ENCODE assay signal across 26 mouse cellular contexts in the genomic region with DNA sequence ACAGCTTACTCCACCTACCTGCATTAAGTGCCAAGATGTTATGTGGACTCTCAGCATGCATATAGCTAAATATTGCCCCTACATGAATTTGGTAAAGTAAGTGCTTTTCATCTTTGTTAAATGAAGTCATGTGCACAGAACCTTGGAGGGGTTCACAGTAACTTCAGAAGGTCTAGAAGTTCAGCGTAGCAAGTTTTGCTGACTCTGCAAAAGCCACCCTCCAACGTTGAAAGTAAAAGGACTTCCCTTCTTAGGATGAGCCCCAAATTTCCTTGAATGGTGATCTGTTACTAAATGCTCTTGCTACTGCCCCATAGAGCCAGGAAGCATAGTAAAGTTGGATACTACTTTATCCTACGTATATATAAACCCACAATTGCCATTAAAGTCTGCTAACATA. TPM values are rescaled to one million over a fixed set of nuclear protein-coding genes. Genes with fewer than 3 reads are reported as not detected.
DNase-seq lines count a peak whose midpoint lies in the region; ATAC-seq and TF ChIP-seq lines count a peak whose summit lies in the region.
"Had no signal": no experiment of that assay in that cellular context is flagged by ENCODE, and none has a peak within 500 bp of the region (broad histone marks: within the 10 kb centered on the region; RNA-seq: fewer than 3 reads in every experiment).

No protein-coding gene starts in this region.

- ATAC-seq in megakaryocyte progenitor cell, adult 5-6 weeks (replicated peaks; ENCODE audit: poor library complexity), result 0 out of 2 replicates have a peak, but pooled peaks have one; percentile 9
- ATAC-seq: CD4-positive, CD25-positive, alpha-beta regulatory T cell, adult 4 months; forebrain, embryonic 13.5 days; forebrain, embryonic 15.5 days; forebrain, postnatal 0 days had no signal

- no peaks in the 10 kb centered on the region for H3K27me3 ChIP-seq in kidney, adult 2 months (replicated peaks; ENCODE audit: control insufficient read depth, insufficient read depth, low read length)
- H3K27me3 ChIP-seq in MEL (ENCODE audit: control insufficient read depth in 1 of 2, insufficient read depth in 2 of 2, low read length in 2 of 2), result no peaks in the 10 kb centered on the region
- H3K27me3 ChIP-seq: embryonic facial prominence, embryonic 12.5 days; forebrain, embryonic 13.5 days; forebrain, embryonic 15.5 days had no signal

- H3K36me3 ChIP-seq in kidney, adult 2 months (ENCODE audit: control insufficient read depth, insufficient read depth, low read length), result no peaks in the 10 kb centered on the region
- H3K36me3 ChIP-seq in MEL (ENCODE audit: control insufficient read depth in 1 of 2, insufficient read depth in 2 of 2, low read length in 2 of 2), result peaks cover 0 to 11% of the 10 kb centered on the region in 2 experiments; a peak in 2 of 4 replicates
- no peaks in the 10 kb centered on the region for H3K36me3 ChIP-seq in macrophage (ENCODE audit: inconsistent target)
- H3K36me3 ChIP-seq: embryonic facial prominence, embryonic 10.5 days; embryonic facial prominence, embryonic 12.5 days; forebrain, embryonic 15.5 days had no signal

- no peak overlapping the region for H3K4me3 ChIP-seq in kidney, adult 2 months (ENCODE audit: insufficient read depth, low read depth, low read length)
- H3K4me3 ChIP-seq in MEL (ENCODE audit: control insufficient read depth in 1 of 2, insufficient read depth in 1 of 2, low read depth in 2 of 2, low read length in 2 of 2) (no peak overlapping the region), macrophage (ENCODE audit: inconsistent target) (no peak overlapping the region)
- H3K4me3 ChIP-seq: embryonic facial prominence, embryonic 10.5 days; embryonic facial prominence, embryonic 12.5 days; forebrain, embryonic 13.5 days; forebrain, embryonic 15.5 days had no signal

- peaks cover 5% of the 10 kb centered on the region; the same call in 1 of the 2 replicates for H3K4me1 ChIP-seq in kidney, adult 2 months (ENCODE audit: control insufficient read depth, insufficient read depth, low read length)
- peaks cover 0 to 7% of the 10 kb centered on the region in 2 experiments; a peak in 1 of 4 replicates for H3K4me1 ChIP-seq in MEL (ENCODE audit: control insufficient read depth in 1 of 2, insufficient read depth in 2 of 2, low read length in 2 of 2)
- H3K4me1 ChIP-seq: embryonic facial prominence, embryonic 12.5 days had no signal

- no peaks in the 10 kb centered on the region for H3K9me3 ChIP-seq in MEL (replicated peaks; ENCODE audit: insufficient read depth, low read length)
- H3K9me3 ChIP-seq: embryonic facial prominence, embryonic 10.5 days; embryonic facial prominence, embryonic 12.5 days; forebrain, embryonic 13.5 days; forebrain, embryonic 15.5 days; G1E had no signal

- no peak overlapping the region for H3K9ac ChIP-seq in MEL (ENCODE audit: control insufficient read depth, low read depth, low read length, poor library complexity, severe bottlenecking)
- H3K9ac ChIP-seq: embryonic facial prominence, embryonic 12.5 days; forebrain, embryonic 13.5 days; forebrain, embryonic 15.5 days; forebrain, postnatal 0 days had no signal

- WGBS in kidney, adult 2 months, result 66% methylated on average over 3 of the region's 3 CpGs
- 54% methylated on average over 3 of the region's 3 CpGs for WGBS in macrophage (ENCODE audit: missing documents)

- H3K27ac ChIP-seq in kidney, adult 2 months (ENCODE audit: insufficient read depth, low read depth, low read length), result no peak overlapping the region
- no peak overlapping the region for H3K27ac ChIP-seq in MEL (ENCODE audit: control insufficient read depth, low read depth, low read length)
- H3K27ac ChIP-seq in macrophage, result peak overlapping the region; percentile 24; the same call in 1 of the 2 replicates
- H3K27ac ChIP-seq: embryonic facial prominence, embryonic 10.5 days; embryonic facial prominence, embryonic 12.5 days; forebrain, embryonic 13.5 days; forebrain, embryonic 15.5 days had no signal

- TF ChIP-seq EP300 in MEL (IDR thresholded peaks at IDR 0.05; ENCODE audit: low read depth in 1 of 2, low read length in 2 of 2), result no peak

- TF ChIP-seq CTCF in kidney, adult 2 months (conservative IDR thresholded peaks at IDR 0.05; ENCODE audit: insufficient read depth, insufficient read length, low read depth, low read length), result no peak
- TF ChIP-seq CTCF in MEL (IDR thresholded peaks at IDR 0.05 in 2 of 3, conservative IDR thresholded peaks at IDR 0.05 in 1 of 3; ENCODE audit: control insufficient read depth in 1 of 3, insufficient read depth in 1 of 3, low read depth in 2 of 3, low read length in 3 of 3, poor library complexity in 1 of 3, severe bottlenecking in 1 of 3), result no peak

- peak; percentile 7 for DNase-seq in kidney, adult 2 months
- no peak for DNase-seq in kidney, adult 8-10 months
- no peak for DNase-seq in MEL (ENCODE audit: low read depth, low spot score)
- DNase-seq in spleen, postnatal 4 days (ENCODE audit: low spot score in 2 of 2), result no peak
- no peak for DNase-seq in adrenal gland, postnatal 4 days (ENCODE audit: low spot score in 2 of 2)
- DNase-seq in frontal cortex, postnatal 10 days (ENCODE audit: low spot score in 2 of 2), result no peak
- DNase-seq: adrenal gland, adult 2 months; adrenal gland, postnatal 10 days; adrenal gland, postnatal 25 days; B cell, adult 2 months; cerebellum, adult 11 months; cerebellum, adult 18-20 months; cerebellum, adult 8-10 months; cerebellum, adult 9-11 months; cerebellum, postnatal 14 days; cerebellum, postnatal 36 days; embryo, embryonic 11 days; forebrain, postnatal 0 days had no signal

- no peak for TF ChIP-seq POLR2A in kidney, adult 2 months (IDR thresholded peaks at IDR 0.05; ENCODE audit: low read depth, low read length)
- no peak for TF ChIP-seq POLR2A in MEL (IDR thresholded peaks at IDR 0.05; ENCODE audit: control insufficient read depth in 1 of 2, insufficient read depth in 1 of 2, low read depth in 1 of 2, low read length in 2 of 2, poor library complexity in 1 of 2)

- no peak for TF ChIP-seq RAD21 in MEL (IDR thresholded peaks at IDR 0.05; ENCODE audit: low read depth, low read length)

- H3K79me2 ChIP-seq in MEL (ENCODE audit: control insufficient read depth, insufficient read depth, low read length, poor library complexity), result peaks cover 33% of the 10 kb centered on the region
- H3K79me2 ChIP-seq in macrophage (ENCODE audit: inconsistent target), result peaks cover 100% of the 10 kb centered on the region

TF ChIP-seq in MEL, 35 proteins besides CTCF, POLR2A, EP300 and RAD21:
- TF ChIP-seq MAFK (IDR thresholded peaks at IDR 0.05; ENCODE audit: borderline replicate concordance, low read depth, low read length) (peak; percentile 90), TBP (IDR thresholded peaks at IDR 0.05; ENCODE audit: low read depth, low read length) (no peak)

RNA-seq across cellular contexts. Expression of gene Spred1, which starts 25.4 kb away (rescaled TPM):
- 3.8 and 5.2 TPM in 2 replicates for polyA plus RNA-seq in kidney, adult 2 months (2012; rRNA removed)
- 19.9 and 21.9 TPM in 2 replicates for total RNA-seq in MEL (2012; rRNA removed)
- polyA plus RNA-seq in MEL (2012; ENCODE audit: insufficient read depth in 1 of 2, insufficient read length in 2 of 2, low read depth in 1 of 2, low replicate concordance in 2 of 2, missing spikeins in 1 of 2), result 10 to 100 TPM in 1 of 2 experiments, not detected in 1; 14.3 TPM
- total RNA-seq in macrophage (2018; cell fraction: chromatin; rRNA removed), result 100 to 1,000 TPM in 15 of 26 experiments, 10 to 100 TPM in 11; 24.2 to 422 (median 131) TPM
- 100 to 1,000 TPM in 8 of 26 experiments, 10 to 100 TPM in 18; 32.3 to 215 (median 62.1) TPM for total RNA-seq in macrophage (2018; cell fraction: cytosol; rRNA removed)
- total RNA-seq in macrophage (2018; cell fraction: nucleus; rRNA removed), result 100 to 1,000 TPM in 21 of 26 experiments, 10 to 100 TPM in 5; 45.2 to 391 (median 164) TPM
- polyA plus RNA-seq in macrophage (2018), result 22.5 to 77.4 TPM (median 23.7 TPM) in 3 replicates
- 18.0 and 21.3 TPM in 2 replicates for total RNA-seq in megakaryocyte progenitor cell, adult 5-6 weeks (2015)
- total RNA-seq in megakaryocyte progenitor cell, adult 5-6 weeks (2017), result 16.9 and 23.3 TPM in 2 replicates
- total RNA-seq in adrenal gland, postnatal 4 days (2021), result 10 to 100 TPM; 92.8 to 98.8 TPM
